Mouse (Mus musculus): ENCODE data around the gene Senp6. TPM values are rescaled to one million over a fixed set of nuclear protein-coding genes. Genes with fewer than 3 reads are reported as not detected.

The Senp6 gene
- polyA plus RNA-seq, 1 experiment, result 120 TPM

- TF ChIP-seq GATA1 (IDR thresholded peaks at IDR 0.05; ENCODE audit: low read length), result no peak
Observed at GRCm38 (mm10) chr9:80163126-80163723, 96.5 kb downstream of the Senp6 start.

GRCm38 (mm10) chr9:80164191-80164590 is 97.5 kb downstream of the Senp6 start:
- no peak for TF ChIP-seq GATA1 (IDR thresholded peaks at IDR 0.05; ENCODE audit: low read length)

GRCm38 (mm10) chr9:80164611-80165474 is 98.1 kb downstream of the Senp6 start, which contains the start of gene Myo6:
Gene Myo6, plus strand, starts transcription at chr9:80165031.
- no peak for TF ChIP-seq GATA1 (IDR thresholded peaks at IDR 0.05; ENCODE audit: low read length)

GRCm38 (mm10) chr9:80165690-80166089 is 99.0 kb downstream of the Senp6 start:
- TF ChIP-seq GATA1 (IDR thresholded peaks at IDR 0.05; ENCODE audit: low read length), result no peak

GRCm38 (mm10) chr9:80166425-80166824 is 99.7 kb downstream of the Senp6 start:
- no peak for TF ChIP-seq GATA1 (IDR thresholded peaks at IDR 0.05; ENCODE audit: low read length)

- TF ChIP-seq GATA1 (IDR thresholded peaks at IDR 0.05; ENCODE audit: low read length), result no peak
Observed at GRCm38 (mm10) chr9:80167089-80167488, 100.4 kb downstream of the Senp6 start.

- no peak for TF ChIP-seq GATA1 (IDR thresholded peaks at IDR 0.05; ENCODE audit: low read length)
Observed at GRCm38 (mm10) chr9:80169551-80169950, 102.8 kb downstream of the Senp6 start.

- TF ChIP-seq GATA1 (IDR thresholded peaks at IDR 0.05; ENCODE audit: low read length), result no peak
Observed at GRCm38 (mm10) chr9:80171241-80171640, 104.5 kb downstream of the Senp6 start.

GRCm38 (mm10) chr9:80172396-80173222 is 105.9 kb downstream of the Senp6 start:
- TF ChIP-seq GATA1 (IDR thresholded peaks at IDR 0.05; ENCODE audit: low read length), result no peak

GRCm38 (mm10) chr9:80173629-80174028 is 106.9 kb downstream of the Senp6 start:
- TF ChIP-seq GATA1 (IDR thresholded peaks at IDR 0.05; ENCODE audit: low read length), result no peak

GRCm38 (mm10) chr9:80176696-80177478 is 110.2 kb downstream of the Senp6 start:
- no peak for TF ChIP-seq GATA1 (IDR thresholded peaks at IDR 0.05; ENCODE audit: low read length)

- no peak for TF ChIP-seq GATA1 (IDR thresholded peaks at IDR 0.05; ENCODE audit: low read length)
Observed at GRCm38 (mm10) chr9:80178670-80179069, 112.0 kb downstream of the Senp6 start.

- TF ChIP-seq GATA1 (IDR thresholded peaks at IDR 0.05; ENCODE audit: low read length), result no peak
Observed at GRCm38 (mm10) chr9:80179688-80180087, 113.0 kb downstream of the Senp6 start.

GRCm38 (mm10) chr9:80180771-80181170 is 114.1 kb downstream of the Senp6 start:
- TF ChIP-seq GATA1 (IDR thresholded peaks at IDR 0.05; ENCODE audit: low read length), result no peak

GRCm38 (mm10) chr9:80181692-80182091 is 115.0 kb downstream of the Senp6 start:
- TF ChIP-seq GATA1 (IDR thresholded peaks at IDR 0.05; ENCODE audit: low read length), result no peak
